Mouse (Mus musculus): Measurements from ENCODE around the gene Fam163a. TPM values are rescaled to one million over a fixed set of nuclear protein-coding genes. Genes with fewer than 3 reads are reported as not detected.

Fam163a gene
- total and polyA plus RNA-seq, 3 experiments, result not detected

DNA sequence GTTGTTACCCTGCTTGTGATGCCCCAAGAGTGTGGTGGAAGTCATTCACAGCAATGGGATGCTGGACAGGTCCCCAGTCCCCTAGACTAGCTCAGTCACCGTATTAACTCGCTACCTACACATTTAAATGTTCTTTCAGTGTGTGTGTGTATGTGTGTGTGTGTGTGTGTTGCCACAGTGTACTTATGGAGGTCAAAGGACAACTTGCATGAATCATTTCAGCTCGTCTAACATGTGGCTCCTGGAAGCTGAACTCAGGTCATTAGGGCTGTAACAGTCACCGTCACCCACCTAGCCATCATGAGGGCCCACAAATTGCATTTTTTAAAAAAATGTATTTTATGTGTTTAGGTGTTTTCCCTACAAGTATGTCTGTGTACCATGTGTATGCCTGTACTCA lies 142.6 kb downstream of the Fam163a start:
- Histone ChIP-seq H3K4me1 (ENCODE audit: control insufficient read depth in 1 of 2, insufficient read depth in 2 of 2, low read length in 2 of 2) (peaks cover 0 to 5% of the 10 kb centered on the region in 2 experiments; a peak in 2 of 4 replicates), H3K9me3 (replicated peaks; ENCODE audit: insufficient read depth, low read length) (no peaks in the 10 kb centered on the region), H3K9ac (ENCODE audit: control insufficient read depth, low read depth, low read length, poor library complexity, severe bottlenecking) (no peak overlapping the region), H3K79me2 (ENCODE audit: control insufficient read depth, insufficient read depth, low read length, poor library complexity) (no peaks in the 10 kb centered on the region), H3K27me3 (ENCODE audit: control insufficient read depth in 1 of 2, insufficient read depth in 2 of 2, low read length in 2 of 2) (no peaks in the 10 kb centered on the region), H3K36me3 (ENCODE audit: control insufficient read depth in 1 of 2, insufficient read depth in 2 of 2, low read length in 2 of 2) (peaks cover 3 to 8% of the 10 kb centered on the region in 2 experiments), H3K27ac (ENCODE audit: control insufficient read depth, low read depth, low read length) (no peak overlapping the region), H3K4me3 (ENCODE audit: control insufficient read depth in 1 of 2, insufficient read depth in 1 of 2, low read depth in 2 of 2, low read length in 2 of 2) (no peak overlapping the region)
- no peak for DNase-seq (ENCODE audit: low read depth, low spot score)
- no peak for TF ChIP-seq HCFC1 (IDR thresholded peaks at IDR 0.05; ENCODE audit: low read depth, low read length)
- TF ChIP-seq E2F4 (IDR thresholded peaks at IDR 0.05; ENCODE audit: borderline replicate concordance, low read depth, low read length), result no peak
- TF ChIP-seq GATA1 (IDR thresholded peaks at IDR 0.05; ENCODE audit: low read depth, low read length), result no peak
- TF ChIP-seq POLR2A (IDR thresholded peaks at IDR 0.05; ENCODE audit: control insufficient read depth in 1 of 2, insufficient read depth in 1 of 2, low read depth in 1 of 2, low read length in 2 of 2, poor library complexity in 1 of 2), result no peak
- no peak for TF ChIP-seq TAL1 (IDR thresholded peaks at IDR 0.05; ENCODE audit: low read length)
- no peak for TF ChIP-seq MXI1 (IDR thresholded peaks at IDR 0.05; ENCODE audit: low read depth, low read length)
- TF ChIP-seq GABPA (IDR thresholded peaks at IDR 0.05; ENCODE audit: low read depth, low read length), result no peak
- no peak for TF ChIP-seq MYB (IDR thresholded peaks at IDR 0.05; ENCODE audit: low read depth, low read length)
- TF ChIP-seq USF1 (IDR thresholded peaks at IDR 0.05; ENCODE audit: low read depth, low read length), result no peak
- no peak for TF ChIP-seq ELF1 (IDR thresholded peaks at IDR 0.05; ENCODE audit: low read depth, low read length)

DNA sequence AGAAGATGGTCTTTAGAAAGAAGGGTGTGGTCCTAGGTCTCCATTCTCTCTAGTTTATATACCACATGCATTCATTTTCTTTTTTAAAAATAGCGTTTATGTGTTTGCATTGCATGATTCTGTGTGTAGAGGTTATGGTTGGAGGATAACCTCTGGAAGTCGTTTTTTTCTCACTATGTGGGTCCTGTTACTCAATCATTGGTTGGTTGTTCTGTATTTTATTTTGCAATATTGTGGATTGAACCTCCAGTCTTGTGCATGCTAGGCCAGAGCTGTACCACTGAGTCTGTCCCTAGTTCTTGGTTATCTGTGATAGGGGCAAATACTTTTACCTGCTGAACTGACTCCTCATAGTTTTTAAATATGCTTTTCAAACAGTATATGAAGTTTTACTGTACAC lies 146.6 kb downstream of the Fam163a start:
- Histone ChIP-seq H3K36me3 (ENCODE audit: control insufficient read depth in 1 of 2, insufficient read depth in 2 of 2, low read length in 2 of 2) (peaks cover 3 to 8% of the 10 kb centered on the region in 2 experiments), H3K4me3 (ENCODE audit: control insufficient read depth in 1 of 2, insufficient read depth in 1 of 2, low read depth in 2 of 2, low read length in 2 of 2) (no peak overlapping the region), H3K27me3 (ENCODE audit: control insufficient read depth in 1 of 2, insufficient read depth in 2 of 2, low read length in 2 of 2) (no peaks in the 10 kb centered on the region), H3K9ac (ENCODE audit: control insufficient read depth, low read depth, low read length, poor library complexity, severe bottlenecking) (no peak overlapping the region), H3K27ac (ENCODE audit: control insufficient read depth, low read depth, low read length) (no peak overlapping the region), H3K79me2 (ENCODE audit: control insufficient read depth, insufficient read depth, low read length, poor library complexity) (no peaks in the 10 kb centered on the region), H3K4me1 (ENCODE audit: control insufficient read depth in 1 of 2, insufficient read depth in 2 of 2, low read length in 2 of 2) (peaks cover 3 to 5% of the 10 kb centered on the region in 2 experiments; a peak in 3 of 4 replicates), H3K9me3 (replicated peaks; ENCODE audit: insufficient read depth, low read length) (no peaks in the 10 kb centered on the region)
- no peak for DNase-seq (ENCODE audit: low read depth, low spot score)
- no peak for TF ChIP-seq SIN3A (IDR thresholded peaks at IDR 0.05; ENCODE audit: low read length)
- TF ChIP-seq POLR2A (IDR thresholded peaks at IDR 0.05; ENCODE audit: control insufficient read depth in 1 of 2, insufficient read depth in 1 of 2, low read depth in 1 of 2, low read length in 2 of 2, poor library complexity in 1 of 2), result no peak
- TF ChIP-seq RCOR1 (IDR thresholded peaks at IDR 0.05; ENCODE audit: low read depth, low read length), result no peak
- no peak for TF ChIP-seq KAT2A (conservative IDR thresholded peaks at IDR 0.05; ENCODE audit: low read depth, low read length)
- TF ChIP-seq MAFK (IDR thresholded peaks at IDR 0.05; ENCODE audit: borderline replicate concordance, low read depth, low read length), result no peak
- TF ChIP-seq E2F4 (IDR thresholded peaks at IDR 0.05; ENCODE audit: borderline replicate concordance, low read depth, low read length), result no peak

DNA sequence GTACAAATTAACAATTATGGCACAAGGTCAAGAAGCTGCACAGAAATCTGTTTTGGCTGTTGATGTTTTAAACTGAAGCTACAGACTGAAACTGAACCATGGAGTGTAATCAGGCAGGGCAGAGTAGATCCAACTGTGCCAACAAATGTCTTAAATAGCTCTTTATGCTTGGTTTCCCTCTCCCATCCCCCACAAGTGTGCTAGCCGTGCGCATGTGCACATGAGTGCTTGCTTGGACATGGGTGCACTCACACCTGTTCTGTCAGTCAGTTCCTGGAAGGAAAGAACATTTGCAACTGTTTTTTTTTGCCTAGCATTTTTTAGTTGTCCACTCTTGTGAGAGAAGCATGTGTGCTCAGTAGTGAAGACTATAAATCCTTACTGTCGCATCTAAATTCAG lies 158.1 kb downstream of the Fam163a start:
- no peak overlapping the region for H3K27ac ChIP-seq (ENCODE audit: control insufficient read depth, low read depth, low read length)
- no peak overlapping the region for H3K9ac ChIP-seq (ENCODE audit: control insufficient read depth, low read depth, low read length, poor library complexity, severe bottlenecking)
- H3K27me3 ChIP-seq (ENCODE audit: control insufficient read depth in 1 of 2, insufficient read depth in 2 of 2, low read length in 2 of 2), result no peaks in the 10 kb centered on the region
- peaks cover 5 to 6% of the 10 kb centered on the region in 2 experiments; a peak in 3 of 4 replicates for H3K4me1 ChIP-seq (ENCODE audit: control insufficient read depth in 1 of 2, insufficient read depth in 2 of 2, low read length in 2 of 2)
- peaks cover 12 to 36% of the 10 kb centered on the region in 2 experiments for H3K36me3 ChIP-seq (ENCODE audit: control insufficient read depth in 1 of 2, insufficient read depth in 2 of 2, low read length in 2 of 2)
- no peak overlapping the region for H3K4me3 ChIP-seq (ENCODE audit: control insufficient read depth in 1 of 2, insufficient read depth in 1 of 2, low read depth in 2 of 2, low read length in 2 of 2)
- no peak for DNase-seq (ENCODE audit: low read depth, low spot score)
- H3K79me2 ChIP-seq (ENCODE audit: control insufficient read depth, insufficient read depth, low read length, poor library complexity), result peaks cover 35% of the 10 kb centered on the region
- H3K9me3 ChIP-seq (replicated peaks; ENCODE audit: insufficient read depth, low read length), result no peaks in the 10 kb centered on the region
- TF ChIP-seq POLR2A (IDR thresholded peaks at IDR 0.05; ENCODE audit: control insufficient read depth in 1 of 2, insufficient read depth in 1 of 2, low read depth in 1 of 2, low read length in 2 of 2, poor library complexity in 1 of 2) (no peak), CTCF (IDR thresholded peaks at IDR 0.05 in 2 of 3, conservative IDR thresholded peaks at IDR 0.05 in 1 of 3; ENCODE audit: control insufficient read depth in 1 of 3, insufficient read depth in 1 of 3, low read depth in 2 of 3, low read length in 3 of 3, poor library complexity in 1 of 3, severe bottlenecking in 1 of 3) (no peak), UBTF (IDR thresholded peaks at IDR 0.05; ENCODE audit: borderline replicate concordance, insufficient read depth, low read depth, low read length) (no peak), EP300 (IDR thresholded peaks at IDR 0.05; ENCODE audit: low read depth in 1 of 2, low read length in 2 of 2) (no peak), SMC3 (IDR thresholded peaks at IDR 0.05; ENCODE audit: low read depth, low read length) (no peak), TAL1 (IDR thresholded peaks at IDR 0.05; ENCODE audit: low read length) (no peak), E2F4 (IDR thresholded peaks at IDR 0.05; ENCODE audit: borderline replicate concordance, low read depth, low read length) (no peak), SIN3A (IDR thresholded peaks at IDR 0.05; ENCODE audit: low read length) (no peak), MAX (IDR thresholded peaks at IDR 0.05; ENCODE audit: low read length) (no peak), GATA1 (IDR thresholded peaks at IDR 0.05; ENCODE audit: low read depth, low read length) (no peak), HCFC1 (IDR thresholded peaks at IDR 0.05; ENCODE audit: low read depth, low read length) (no peak), USF2 (IDR thresholded peaks at IDR 0.05; ENCODE audit: borderline replicate concordance in 1 of 2, insufficient read depth in 1 of 2, low read depth in 1 of 2, low read length in 2 of 2) (no peak), NRF1 (IDR thresholded peaks at IDR 0.05; ENCODE audit: insufficient read depth, low read depth, low read length, poor library complexity, severe bottlenecking) (no peak), ZKSCAN1 (IDR thresholded peaks at IDR 0.05; ENCODE audit: low read depth, low read length) (no peak), MAZ (IDR thresholded peaks at IDR 0.05; ENCODE audit: low read depth, low read length) (no peak), USF1 (IDR thresholded peaks at IDR 0.05; ENCODE audit: low read depth, low read length) (no peak), JUND (IDR thresholded peaks at IDR 0.05; ENCODE audit: low read depth, low read length) (no peak)
